Mouse (Mus musculus) B cell, adult 2 months (primary cell): ENCODE measurements around the gene Slc25a45.
A peak's percentile ranks its signal among the peaks of the same experiment; 100 is the strongest.

Experiments used
- DNase-seq, 2 experiments: peaks; one replicate each; pipeline ENCODE4 v3.0.0; 2022

The Slc25a45 gene

GRCm38 (mm10) chr19:5877618-5878361, at the start of gene Slc25a45:
TSS of gene Slc25a45 (plus strand) at chr19:5877808.
- DNase-seq, result peak; percentile 77 to 79

DNA sequence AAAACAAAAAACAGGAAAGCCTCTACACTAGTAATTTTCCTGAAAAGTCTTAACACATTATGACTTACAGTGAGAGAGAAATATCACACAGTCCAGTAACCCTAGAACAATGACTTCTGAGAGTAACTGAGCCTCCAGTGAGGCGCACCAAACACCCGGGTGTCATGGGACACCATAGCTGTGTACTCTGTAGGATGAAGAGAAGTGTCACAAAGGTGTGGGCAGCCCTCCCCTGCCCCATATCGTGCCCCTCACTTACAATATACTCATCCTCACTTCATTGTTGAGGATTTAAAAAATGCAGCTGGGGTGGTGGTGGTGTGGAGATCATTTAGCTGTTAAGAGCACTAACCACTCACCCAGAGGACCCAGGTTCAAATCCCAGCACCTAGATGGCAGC, 49.5 kb upstream of the Slc25a45 start:
- DNase-seq, result no peak

- no peak for DNase-seq
Observed at GRCm38 (mm10) chr19:5828905-5829304, 48.7 kb upstream of the Slc25a45 start.

GRCm38 (mm10) chr19:5829958-5830615, 47.5 kb upstream of the Slc25a45 start:
- DNase-seq, result no peak

GRCm38 (mm10) chr19:5830776-5831175, 46.8 kb upstream of the Slc25a45 start:
- no peak for DNase-seq

GRCm38 (mm10) chr19:5831224-5831957, 46.2 kb upstream of the Slc25a45 start:
- no peak for DNase-seq

DNA sequence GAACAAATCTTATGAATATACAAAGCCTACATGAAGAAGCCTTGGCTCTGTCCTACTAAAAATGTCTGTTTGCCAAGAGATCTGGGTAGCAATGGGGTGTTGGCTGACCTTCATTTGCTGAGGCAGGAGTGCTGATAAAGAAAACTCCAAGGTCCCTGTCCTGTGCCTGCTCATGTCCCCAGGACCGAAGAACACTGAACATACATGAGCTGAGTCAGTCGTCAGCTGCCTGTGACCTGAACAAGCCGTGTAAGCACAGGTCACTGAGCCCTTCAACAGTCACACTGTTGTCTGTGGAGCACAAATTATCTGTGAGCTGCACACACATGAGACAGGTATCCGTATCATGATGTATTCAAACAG, 45.7 kb upstream of the Slc25a45 start:
- no peak for DNase-seq

DNA sequence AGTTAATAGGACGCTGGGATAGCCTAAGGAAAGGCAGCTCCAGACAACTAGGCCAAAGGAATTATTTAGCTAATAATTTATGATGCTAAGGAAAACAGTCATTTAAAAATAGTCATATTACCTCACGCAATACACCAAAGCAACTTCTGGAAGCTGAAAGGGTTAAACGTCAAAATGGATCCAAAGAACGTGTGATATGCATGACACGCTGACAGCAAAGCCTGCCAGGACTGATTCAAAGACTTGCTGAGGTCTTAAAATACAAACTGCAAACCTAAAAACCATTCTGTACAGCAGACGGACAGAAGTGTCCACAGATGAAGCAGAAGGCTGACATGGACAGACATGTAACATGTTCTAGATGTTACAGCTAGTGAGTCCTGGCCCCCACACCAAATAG, 45.3 kb upstream of the Slc25a45 start:
- DNase-seq, result no peak

DNA sequence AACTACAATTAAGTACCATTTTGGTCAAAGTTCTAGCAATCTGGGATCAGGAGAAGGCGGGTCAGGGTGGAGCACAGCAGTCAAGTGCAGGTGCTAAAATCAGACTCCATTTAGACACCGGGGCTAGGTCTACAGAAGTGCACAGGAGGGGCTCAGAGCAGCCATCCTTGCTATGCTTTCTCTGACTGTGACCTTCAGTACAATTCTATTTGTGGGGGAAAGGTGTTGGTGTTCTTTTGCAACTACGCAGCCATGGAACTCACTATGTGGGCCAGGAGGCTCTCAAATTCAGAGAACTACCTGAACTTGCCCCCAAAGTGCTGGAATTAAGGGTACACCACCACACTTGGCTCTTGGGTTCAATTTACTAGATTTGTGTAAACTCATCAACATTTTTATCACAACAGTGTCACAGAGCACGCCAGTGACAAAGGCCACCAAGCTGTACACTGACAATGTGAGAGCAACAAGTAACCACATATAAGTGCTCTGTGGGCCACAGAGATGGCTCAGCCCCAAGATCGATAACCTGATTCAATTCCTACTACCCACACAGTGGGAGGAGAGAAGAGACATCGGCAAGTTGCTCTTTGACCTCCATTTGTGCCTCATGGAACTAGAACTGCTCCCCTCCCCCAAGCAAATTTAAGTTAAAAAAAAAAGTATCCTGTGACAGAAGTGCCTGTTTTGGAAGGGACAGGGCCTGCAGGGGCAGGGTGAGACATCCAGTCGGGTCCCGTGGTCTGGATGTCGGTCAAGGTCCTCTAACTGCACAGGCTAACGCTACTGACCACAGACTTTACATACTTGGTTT, 44.1 kb upstream of the Slc25a45 start:
- no peak for DNase-seq

- no peak for DNase-seq
Observed at GRCm38 (mm10) chr19:5834260-5834925, 43.2 kb upstream of the Slc25a45 start.

DNA sequence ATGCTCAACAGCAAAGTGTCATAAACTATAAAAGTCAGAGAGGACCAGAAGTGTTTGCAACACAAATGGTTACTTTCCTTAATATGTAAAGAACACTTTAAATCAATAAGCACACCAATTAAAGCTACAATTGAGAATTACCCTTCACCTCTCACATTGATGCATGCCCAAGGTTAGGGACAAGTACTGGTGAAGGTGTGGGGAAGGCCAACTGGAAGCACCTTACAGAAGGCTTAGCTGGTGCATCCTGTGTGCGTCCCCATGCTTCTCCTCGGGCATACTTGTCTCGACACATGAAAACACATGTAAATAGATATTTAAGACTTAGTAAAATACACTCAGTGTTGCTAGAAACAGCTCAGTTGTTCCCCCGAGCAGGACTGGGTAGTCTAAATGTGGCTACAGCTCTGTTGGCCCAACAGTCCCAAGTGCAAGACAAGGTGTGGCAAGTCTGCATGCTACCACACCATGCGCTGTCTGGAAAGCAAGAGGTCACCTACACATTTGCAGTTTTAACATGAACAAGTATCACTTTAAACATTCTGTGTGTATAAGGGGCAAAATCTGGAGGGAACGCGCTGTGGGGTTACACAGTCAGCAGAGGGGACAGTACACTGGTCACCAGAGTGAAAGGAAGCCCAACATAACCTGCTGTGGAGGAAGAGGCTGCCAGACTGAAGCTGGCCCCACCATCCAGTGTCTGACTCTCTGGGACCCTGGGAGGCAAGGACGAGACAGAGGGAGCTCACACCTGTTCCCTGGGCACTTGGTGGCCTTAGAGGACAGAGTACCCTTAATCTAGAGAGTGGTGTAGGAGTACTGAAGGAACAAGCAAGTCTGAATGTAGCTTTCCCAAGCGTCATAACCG, 42.3 kb upstream of the Slc25a45 start:
- no peak for DNase-seq

- DNase-seq, result no peak
Observed at GRCm38 (mm10) chr19:5835922-5836430, 41.6 kb upstream of the Slc25a45 start.

- no peak for DNase-seq
Observed at GRCm38 (mm10) chr19:5836941-5837572, 40.6 kb upstream of the Slc25a45 start.

- DNase-seq, result no peak
Observed at GRCm38 (mm10) chr19:5837606-5838005, 40.0 kb upstream of the Slc25a45 start.

DNA sequence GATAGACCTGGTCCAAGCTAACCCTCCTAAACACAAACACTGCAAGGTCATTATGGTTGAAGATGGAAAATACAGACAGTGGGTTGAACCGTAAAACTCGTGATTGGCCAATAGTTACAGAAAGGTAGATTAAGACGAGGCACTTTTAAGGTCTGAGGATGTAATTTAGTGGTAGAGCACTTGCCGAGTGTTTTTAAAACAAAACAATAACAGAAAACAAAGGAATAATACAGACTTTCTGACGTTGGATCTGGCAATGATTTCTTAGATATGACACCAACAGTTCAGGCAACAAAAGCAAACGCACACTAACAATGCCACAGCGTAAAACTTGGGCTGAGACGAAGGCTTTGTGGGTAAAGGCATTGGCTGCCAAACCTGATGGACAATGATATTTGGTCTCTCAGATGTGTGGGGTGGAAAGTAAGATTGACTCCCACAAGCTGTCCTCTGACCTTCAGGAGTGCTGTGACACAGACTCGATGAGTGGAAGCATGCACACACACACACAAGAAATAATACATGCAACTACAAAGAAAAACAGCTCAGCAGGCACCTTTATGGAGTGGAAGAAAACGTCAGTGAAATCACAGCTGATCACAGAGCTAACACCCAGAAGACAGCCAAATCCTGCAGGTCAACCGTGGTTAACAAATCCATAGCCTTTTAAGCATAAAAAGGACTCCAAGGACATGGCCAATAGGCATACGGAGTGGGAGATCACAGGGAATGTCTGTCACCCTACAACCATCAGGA, 39.3 kb upstream of the Slc25a45 start:
- DNase-seq, result no peak

- no peak for DNase-seq
Observed at GRCm38 (mm10) chr19:5838892-5839165, 38.8 kb upstream of the Slc25a45 start.

DNA sequence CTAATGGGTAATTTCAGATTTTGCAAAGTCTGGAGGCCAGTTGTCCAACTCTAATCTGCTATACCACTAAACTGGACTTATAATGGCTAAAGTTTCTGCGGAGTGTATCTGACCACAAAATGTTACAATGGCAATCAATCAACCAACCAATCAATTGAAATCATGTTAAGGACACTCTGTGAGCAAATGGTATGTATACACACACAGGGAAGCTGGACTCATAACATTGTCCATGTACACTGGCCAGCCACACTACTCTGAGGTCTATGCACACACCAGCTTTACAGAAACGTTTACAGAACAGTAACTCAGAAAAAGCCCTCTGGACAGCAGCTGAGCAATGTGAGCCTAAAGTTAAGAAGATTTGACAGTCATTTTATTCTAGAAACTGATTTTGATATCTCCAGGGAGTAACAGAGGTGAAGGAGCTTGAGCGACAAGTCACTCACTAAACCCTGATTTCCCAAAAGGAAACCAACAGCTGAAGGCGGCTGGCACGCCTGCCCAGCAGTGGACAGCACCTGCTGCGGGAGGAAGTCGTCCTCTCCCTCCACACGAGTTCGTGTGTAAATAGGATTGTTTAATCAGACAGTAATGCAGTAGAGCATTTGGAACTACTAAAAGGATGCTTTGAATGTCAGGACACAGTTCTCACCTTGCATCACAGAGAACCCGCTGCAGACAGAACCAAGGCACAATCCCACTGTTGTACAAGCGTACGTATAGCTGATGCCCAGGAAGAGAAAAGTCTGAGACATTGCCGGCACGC, 38.1 kb upstream of the Slc25a45 start:
- peak in 1 of 2 experiments; percentile 17 for DNase-seq

DNA sequence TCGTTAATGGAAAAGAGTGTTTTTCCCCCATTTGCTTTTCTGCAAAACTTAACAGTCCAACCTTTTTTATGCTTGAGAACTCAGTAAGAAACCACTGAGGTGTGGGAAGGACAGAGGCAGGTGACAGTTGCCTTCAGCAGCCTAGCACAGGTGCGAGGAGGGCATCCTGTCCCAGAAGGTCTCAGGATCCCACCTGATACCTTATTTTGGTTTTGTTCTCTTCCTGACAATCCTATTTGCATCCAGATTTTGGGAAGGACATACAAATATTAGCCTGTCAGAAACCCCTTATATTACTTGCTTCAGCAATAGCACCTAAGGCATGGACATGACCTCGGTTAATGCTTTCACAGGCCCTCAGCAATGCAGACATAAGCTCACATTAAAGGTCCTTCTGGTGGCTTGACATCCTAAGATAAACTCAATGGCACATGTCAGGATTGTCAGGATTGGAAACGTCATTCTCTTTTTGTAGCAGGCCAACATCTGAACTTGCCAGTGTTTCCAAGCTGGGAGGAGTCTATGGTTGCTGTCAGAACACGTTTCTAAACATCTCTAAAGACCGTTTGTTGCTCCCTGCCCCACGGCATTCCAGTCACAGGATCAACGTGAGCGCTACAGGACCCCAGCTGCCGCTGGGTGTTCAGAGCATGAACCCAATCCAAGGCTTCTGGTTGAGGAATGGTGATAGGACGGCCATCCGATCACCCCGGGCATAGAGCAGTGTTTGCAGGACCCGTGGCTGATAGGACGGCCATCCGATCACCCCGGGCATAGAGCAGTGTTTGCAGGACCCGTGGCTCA, 37.3 kb upstream of the Slc25a45 start:
- DNase-seq, result no peak
